ENCODE assay signal across 17 mouse cellular contexts in genomic region chr16:93731310-93731709, GRCm38 (mm10).
"Had no signal": no experiment of that assay in that cellular context is flagged by ENCODE, and none has a peak within 500 bp of the region (broad histone marks: within the 10 kb centered on the region; RNA-seq: fewer than 3 reads in every experiment).

No protein-coding gene starts in this region.

- H3K9ac ChIP-seq: kidney, embryonic 15.5 days; limb, embryonic 13.5 days; liver, embryonic 14.5 days; liver, postnatal 0 days; lung, embryonic 14.5 days; midbrain, embryonic 12.5 days; midbrain, embryonic 15.5 days; neural tube, embryonic 12.5 days; stomach, embryonic 15.5 days had no signal

- H3K4me1 ChIP-seq: midbrain, embryonic 15.5 days; neural tube, embryonic 12.5 days; stomach, embryonic 15.5 days had no signal

- H3K36me3 ChIP-seq: kidney, embryonic 15.5 days; limb, embryonic 10.5 days; limb, embryonic 13.5 days; neural tube, embryonic 12.5 days; stomach, embryonic 15.5 days had no signal

- H3K27me3 ChIP-seq: kidney, embryonic 15.5 days; limb, embryonic 13.5 days; midbrain, embryonic 12.5 days; midbrain, embryonic 15.5 days; neural tube, embryonic 12.5 days; stomach, embryonic 15.5 days had no signal

- H3K9me3 ChIP-seq: kidney, embryonic 15.5 days; limb, embryonic 10.5 days; limb, embryonic 13.5 days; midbrain, embryonic 12.5 days; midbrain, embryonic 15.5 days; neural tube, embryonic 12.5 days; stomach, embryonic 15.5 days had no signal

- ATAC-seq: liver, postnatal 0 days; lung, postnatal 0 days; midbrain, embryonic 15.5 days had no signal

- H3K4me2 ChIP-seq: kidney, embryonic 15.5 days; limb, embryonic 13.5 days; lung, embryonic 14.5 days; midbrain, embryonic 12.5 days; midbrain, embryonic 15.5 days; neural tube, embryonic 12.5 days; stomach, embryonic 15.5 days had no signal

- H3K27ac ChIP-seq: kidney, embryonic 15.5 days; limb, embryonic 10.5 days; limb, embryonic 13.5 days; liver, embryonic 14.5 days; macrophage; midbrain, embryonic 12.5 days; midbrain, embryonic 15.5 days; neural tube, embryonic 12.5 days; stomach, embryonic 15.5 days had no signal

- H3K4me3 ChIP-seq: kidney, embryonic 15.5 days; limb, embryonic 10.5 days; limb, embryonic 13.5 days; midbrain, embryonic 12.5 days; midbrain, embryonic 15.5 days; neural tube, embryonic 12.5 days; stomach, embryonic 15.5 days had no signal

- DNase-seq: kidney, adult 8-10 months; kidney, postnatal 10 days; kidney, postnatal 36 days; liver; liver, postnatal 0 days; lung, embryonic 14.5 days; thymus, postnatal 25 days had no signal
